In the genomic region with DNA sequence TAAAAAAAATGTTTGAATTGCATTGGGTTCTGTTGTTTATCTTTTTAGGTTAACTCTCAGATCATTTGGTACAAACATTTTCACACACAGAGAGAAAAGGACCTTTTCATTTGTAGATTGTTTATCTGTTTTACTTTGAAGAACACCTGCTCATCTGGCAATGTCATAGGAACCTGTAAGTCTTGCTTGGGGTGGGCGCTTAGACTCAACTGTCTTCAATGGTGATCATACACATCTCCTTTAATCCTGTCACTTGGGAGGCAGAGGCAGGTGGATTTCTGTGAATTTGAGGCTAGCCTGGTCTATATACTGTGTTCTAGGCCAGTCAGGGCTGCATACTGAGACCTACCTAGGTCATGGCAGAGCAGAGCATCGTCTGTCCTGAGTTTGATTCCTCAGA, we compare ENCODE assay signal across 9 mouse cellular contexts.
"Had no signal": no experiment of that assay in that cellular context is flagged by ENCODE, and none has a peak within 500 bp of the region (broad histone marks: within the 10 kb centered on the region; RNA-seq: fewer than 3 reads in every experiment).

No protein-coding gene starts in this region.

- DNase-seq: liver; liver, embryonic 13.5 days; lung, adult 18-20 months; lung, embryonic 14.5 days; lung, postnatal 10 days; lung, postnatal 4 days; midbrain, embryonic 14.5 days; retina, postnatal 1 day; right cerebral cortex, adult 18-20 months had no signal
